Mouse (Mus musculus) brain, embryonic 14.5 days (tissue): ENCODE measurements around the gene Krt9.

Experiments
- CTCF ChIP-seq: fragments of 200-500 bp; IDR thresholded peaks from 2 replicates; pipeline ENCODE4 v1.5.1; 2012; ENCODE audit warnings: inconsistent platforms, mild to moderate bottlenecking, moderate library complexity, borderline replicate concordance; ENCODE audit not compliant: insufficient read depth, insufficient read length; ENCODE audit errors: extremely low read depth
- POLR2A ChIP-seq: fragments of 200-500 bp; IDR thresholded peaks from 2 replicates; pipeline ENCODE4 v1.6.1; 2012; ENCODE audit warnings: mild to moderate bottlenecking, inconsistent platforms, borderline replicate concordance; ENCODE audit not compliant: poor library complexity, insufficient read depth, insufficient read length, severe bottlenecking; ENCODE audit errors: extremely low read depth

DNA sequence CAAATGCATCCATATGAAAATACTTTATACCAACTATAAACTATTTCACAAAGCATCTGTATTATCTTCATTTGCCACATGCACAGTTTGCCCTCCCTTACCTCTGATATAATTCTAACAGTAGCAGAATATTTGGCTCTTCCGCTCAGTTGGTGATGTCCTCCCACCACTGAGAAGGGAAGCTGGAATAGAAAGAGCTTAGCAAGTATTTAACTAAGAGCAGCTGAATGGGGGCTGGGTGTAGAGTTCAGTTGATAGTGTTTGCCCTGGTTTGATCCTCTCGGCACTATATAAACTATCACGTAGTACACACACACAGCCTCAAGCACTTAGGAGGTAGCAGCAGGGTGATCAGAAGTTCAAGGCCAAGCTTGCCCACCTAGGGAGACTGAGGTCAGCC is 13.8 kb downstream of the Krt9 start:
- no peak for TF ChIP-seq CTCF
- TF ChIP-seq POLR2A, result no peak
